Mouse (Mus musculus) T-cell, adult 2 months (primary cell): ENCODE measurements at regions not wholly inside any gene's neighbourhood (a gene's known extent, or its start where the extent isn't known, plus 50 kb on each side); places are given as distances from the start of the nearest gene placed in this dataset.

Experiments used
- DNase-seq: peaks from one replicate; pipeline ENCODE4 v3.0.0; 2022; ENCODE audit warnings: low spot score

GRCm38 (mm10) chr1:195312426-195312825, 135.9 kb upstream of the Cr2 start:
- no peak for DNase-seq

- no peak for DNase-seq
Measured at GRCm38 (mm10) chr1:195285076-195285475, 108.6 kb upstream of the Cr2 start.

- DNase-seq = peak; percentile 90
Measured at GRCm38 (mm10) chr1:195241496-195241895, 65.0 kb upstream of the Cr2 start.

- peak; percentile 31 for DNase-seq
Measured at GRCm38 (mm10) chr1:195232658-195233057, 56.1 kb upstream of the Cr2 start.

- no peak for DNase-seq
Measured at GRCm38 (mm10) chr1:195227007-195227406, 50.5 kb upstream of the Cr2 start.
